Mouse (Mus musculus) layer of hippocampus, adult 6 months (tissue): ENCODE measurements around the gene Zfp85. TPM values are rescaled to one million over a fixed set of nuclear protein-coding genes. Genes with fewer than 3 reads are reported as not detected.

Source experiments
- long read RNA-seq, 2 experiments: library from polyadenylated mRNA; unstranded; transcript quantifications; one replicate each; pipeline ENCODE4 v2.0.0; 2019 to 2020
- polyA plus RNA-seq: library from polyadenylated mRNA; unstranded; fragments of <200 nt; fragmentation: Nextera tagmentation; gene quantifications from 2 replicates; pipeline ENCODE4 v1.2.3, GENCODE M21; 2021

Zfp85 gene
- polyA plus RNA-seq, result 3.5 and 4.0 TPM in 2 replicates
- long read RNA-seq, experiment 1, transcript Zfp85-202 (4 exons, 2,312 nt), result major isoform, 7 of 11 reads
- long read RNA-seq, experiment 1, partial matches to known transcripts, result 0 of 11 reads
- long read RNA-seq, experiment 1, other reads (novel, unspliced or antisense), result 1 of 11 reads
- long read RNA-seq, experiment 2, transcript Zfp85-201 (4 exons, 595 nt), result minor isoform, 9 of 39 reads
- long read RNA-seq, experiment 2, transcript Zfp85-202 (4 exons, 2,312 nt), result major isoform, 17 of 39 reads
- long read RNA-seq, experiment 2, partial matches to known transcripts, result 1 of 39 reads
- long read RNA-seq, experiment 2, other reads (novel, unspliced or antisense), result 12 of 39 reads

DNA sequence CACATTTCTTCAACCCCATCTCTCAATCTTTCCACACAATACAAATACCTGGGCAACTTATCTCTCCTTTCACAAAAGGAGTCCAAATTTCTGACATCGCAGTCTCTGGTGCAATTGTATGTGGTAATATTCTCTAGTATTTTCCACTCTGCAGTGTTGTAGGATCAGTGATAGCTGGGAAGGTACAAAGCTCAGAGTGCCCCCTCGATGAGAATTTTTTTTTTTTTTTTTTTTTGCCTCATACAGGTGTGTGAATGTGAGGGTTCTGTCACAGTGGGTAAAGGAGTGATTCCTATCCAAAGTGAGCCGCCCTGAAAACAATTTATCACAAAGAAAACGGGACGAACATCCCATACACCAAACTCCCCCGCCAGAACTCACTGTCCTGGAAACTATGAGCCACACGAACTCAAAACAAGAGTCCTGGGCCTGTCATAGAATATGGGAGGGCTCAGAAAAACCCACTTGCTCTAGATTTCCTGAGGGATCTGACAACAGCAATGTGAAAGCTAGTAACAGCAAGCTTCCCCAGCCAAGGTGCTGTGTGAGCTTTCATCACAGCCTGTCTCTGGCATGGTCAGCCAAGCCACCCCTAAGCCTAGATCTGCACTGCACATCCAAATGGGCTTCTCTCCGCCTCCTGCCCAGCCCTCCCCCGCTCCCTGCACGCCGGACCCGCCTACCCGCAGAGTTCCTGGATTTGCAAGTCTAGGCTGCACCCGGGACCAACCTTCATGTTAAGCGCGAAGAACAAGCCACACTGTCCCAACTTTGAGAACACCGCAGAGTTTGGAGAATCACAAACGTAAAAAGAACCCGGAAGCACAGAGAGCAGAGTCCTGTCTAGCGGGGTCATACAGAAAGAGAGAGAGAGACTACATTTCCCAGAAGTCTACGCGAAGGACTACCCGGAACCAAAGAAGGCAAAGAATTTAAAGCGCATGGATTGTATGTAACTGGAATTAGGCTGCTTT lies at the start of gene Zfp85:
Gene Zfp85 (minus strand): TSS at position 896 of the 974 bp plus-strand sequence.

DNA sequence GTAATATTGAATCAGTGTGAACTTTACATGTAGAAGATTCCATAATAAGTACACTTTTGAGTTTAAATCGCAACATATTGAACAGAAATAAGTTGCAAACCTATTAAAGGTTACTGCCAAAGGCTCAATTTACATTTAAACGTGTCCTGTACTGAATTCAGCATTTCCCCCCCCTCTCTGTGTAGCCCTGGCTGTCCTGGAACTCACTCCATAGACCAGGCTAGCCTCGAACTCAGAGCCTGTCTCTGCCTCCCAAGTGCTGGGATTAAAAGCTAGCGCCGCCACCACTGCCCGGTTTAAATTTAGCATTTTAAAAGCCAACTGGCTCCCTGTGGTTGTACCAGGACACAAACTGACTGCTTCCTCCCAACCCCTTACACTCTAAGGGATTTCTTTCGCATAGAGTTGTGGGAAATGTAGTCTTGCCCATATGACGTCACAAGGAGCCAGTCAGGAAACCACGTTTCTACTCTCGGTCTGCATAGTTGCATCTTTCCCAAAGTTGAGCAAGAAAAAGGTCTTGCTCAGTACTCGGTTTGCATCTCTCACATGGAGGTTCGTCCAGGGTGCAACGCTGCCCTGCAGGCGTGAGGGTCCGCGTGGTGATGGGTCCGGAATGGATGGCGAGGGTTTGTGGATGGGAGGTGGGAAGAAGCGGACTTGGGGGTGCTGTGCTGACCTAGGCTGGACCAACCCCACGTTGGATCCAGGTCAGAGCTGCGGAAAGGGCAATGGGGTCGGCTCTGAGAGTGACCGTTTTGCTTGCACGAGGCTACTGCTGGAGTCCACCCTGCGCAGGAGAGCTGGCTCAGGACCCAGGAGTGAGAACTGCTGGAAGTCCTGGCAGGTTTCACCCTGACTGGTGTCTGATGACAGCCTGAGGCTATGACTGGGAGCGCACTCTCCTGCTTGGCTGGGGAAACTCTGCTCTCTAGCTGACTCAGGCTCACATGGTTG lies 24.5 kb upstream of the Zfp85 start, which contains the start of gene Zfp493:
Gene Zfp493 (plus strand): TSS at position 429 of the 957 bp plus-strand sequence.

DNA sequence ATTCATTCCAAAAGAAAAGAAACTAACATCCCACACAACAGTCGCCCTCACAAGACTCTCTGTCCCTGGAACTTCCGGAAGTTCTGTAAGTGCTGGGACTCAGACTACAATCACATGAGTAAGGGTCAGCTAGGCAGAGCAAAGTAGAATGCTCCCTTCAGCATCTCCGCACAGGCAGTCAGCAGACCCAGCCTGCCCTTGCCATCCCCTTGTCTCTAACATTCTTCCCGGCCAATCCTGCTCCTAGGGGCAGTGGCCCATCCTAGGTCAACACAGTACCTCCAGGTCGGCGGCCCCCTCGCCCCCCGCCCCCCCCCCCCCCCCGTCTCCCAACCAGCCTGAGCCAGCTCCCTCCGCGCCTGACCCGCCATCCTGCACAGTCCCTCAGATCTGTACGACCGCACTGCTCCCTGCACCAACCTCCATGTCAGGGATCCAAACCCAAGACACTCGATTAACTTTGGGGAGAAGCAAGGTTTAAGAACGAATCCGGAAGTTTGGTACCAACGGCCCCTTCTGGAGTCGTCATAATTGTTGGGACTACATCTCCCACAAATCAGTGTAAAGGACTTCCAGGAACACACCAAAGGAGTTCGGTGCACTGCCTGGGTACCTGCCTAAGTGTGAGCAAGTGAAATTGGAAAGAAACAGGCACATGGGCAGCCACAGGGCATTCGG lies 26.2 kb downstream of the Zfp85 start, which contains the start of gene Zfp65:
Gene Zfp65 (minus strand): TSS at position 533 of the 678 bp plus-strand sequence.

Other genes starting within 250 kb of the Zfp85 start
- gene Gm26965, start 229.1 kb downstream of the Zfp85 start, polyA plus RNA-seq, result not detected in 2 replicates
- gene Zfp87, start 229.1 kb downstream of the Zfp85 start, polyA plus RNA-seq, result 38.7 and 41.4 TPM in 2 replicates
- 5.4 and 6.0 TPM in 2 replicates for gene Zfp748, start 201.4 kb downstream of the Zfp85 start, polyA plus RNA-seq
- gene Zfp729b, start 145.5 kb downstream of the Zfp85 start, polyA plus RNA-seq, result 2.2 and 2.7 TPM in 2 replicates
- gene Gm49345, start 117.5 kb downstream of the Zfp85 start, polyA plus RNA-seq, result 1.5 TPM in 1 of 2 replicates, not detected in the other
- gene Zfp729a, start 117.4 kb downstream of the Zfp85 start, polyA plus RNA-seq, result 1.6 and 1.9 TPM in 2 replicates
- gene Zfp738, start 68.2 kb downstream of the Zfp85 start, polyA plus RNA-seq, result 6.2 and 7.2 TPM in 2 replicates
- gene Zfp65, start 26.1 kb downstream of the Zfp85 start, polyA plus RNA-seq, result 2.5 and 3.0 TPM in 2 replicates
- 1.8 and 2.3 TPM in 2 replicates for gene Zfp493, start 24.5 kb upstream of the Zfp85 start, polyA plus RNA-seq
- 2.9 and 3.0 TPM in 2 replicates for gene Zfp273, start 58.5 kb upstream of the Zfp85 start, polyA plus RNA-seq
- 10.1 and 10.3 TPM in 2 replicates for gene Gm10037, start 75.9 kb upstream of the Zfp85 start, polyA plus RNA-seq
- gene BC048507, start 108.1 kb upstream of the Zfp85 start, polyA plus RNA-seq, result not detected in 2 replicates